Mouse (Mus musculus) ES-E14 (cell line): ENCODE results near the gene Adgrv1. TPM values are rescaled to one million over a fixed set of nuclear protein-coding genes. Genes with fewer than 3 reads are reported as not detected.

Source experiments
- DNase-seq: peaks from one replicate; pipeline ENCODE4 v3.0.0-alpha.2; 2013; ENCODE audit warnings: low read depth, low spot score
- H3K27ac ChIP-seq: 2 replicates; pipeline ENCODE4 v1.5.1; 2012; ENCODE audit warnings: low read depth, mild to moderate bottlenecking, low read length, moderate library complexity, mixed read lengths; ENCODE audit not compliant: poor library complexity, insufficient read depth, severe bottlenecking
- H3K36me3 ChIP-seq: 2 replicates; pipeline ENCODE4 v1.6.1; 2012; ENCODE audit warnings: mild to moderate bottlenecking, low read length, moderate library complexity, mixed read lengths; ENCODE audit not compliant: control insufficient read depth, poor library complexity, insufficient read depth, severe bottlenecking
- H3K4me1 ChIP-seq, 2 experiments: fragments of 150-350 bp in 1 of 2; sonication (generic) in 1 of 2; 2 replicates each; pipeline ENCODE4 v1.6.1; 2012; ENCODE audit warnings: low read length in 2 of 2, mild to moderate bottlenecking in 1 of 2, mixed read lengths in 1 of 2; ENCODE audit not compliant: control insufficient read depth in 2 of 2, insufficient read depth in 2 of 2, poor library complexity in 1 of 2
- H3K4me3 ChIP-seq, 2 experiments: fragments of 150-350 bp in 1 of 2; sonication (generic) in 1 of 2; 2 replicates each; pipeline ENCODE4 v1.5.1; 2012; ENCODE audit warnings: low read length in 2 of 2, low read depth in 1 of 2, mild to moderate bottlenecking in 1 of 2, mixed read lengths in 1 of 2; ENCODE audit not compliant: insufficient read depth in 1 of 2, poor library complexity in 1 of 2, severe bottlenecking in 1 of 2
- H3K9ac ChIP-seq: 2 replicates; pipeline ENCODE4 v1.6.1; 2012; ENCODE audit warnings: low read depth, mild to moderate bottlenecking, low read length, mixed read lengths; ENCODE audit not compliant: poor library complexity, insufficient read depth, severe bottlenecking
- H3K9me3 ChIP-seq: fragments of 150-350 bp; sonication (generic); 2 replicates; pipeline ENCODE4 v1.6.1; 2012; ENCODE audit warnings: low read depth, mild to moderate bottlenecking, low read length; ENCODE audit not compliant: control insufficient read depth, insufficient read depth
- CHD2 ChIP-seq: IDR thresholded peaks from 2 replicates; pipeline ENCODE4 v1.6.1; 2014; ENCODE audit warnings: mild to moderate bottlenecking, low read depth, low read length, inconsistent platforms
- HCFC1 ChIP-seq: IDR thresholded peaks from 2 replicates; pipeline ENCODE4 v1.6.1; 2012; ENCODE audit warnings: low read length, inconsistent platforms, borderline replicate concordance; ENCODE audit not compliant: insufficient read depth
- MAFK ChIP-seq: IDR thresholded peaks from 2 replicates; pipeline ENCODE4 v1.6.1; 2014; ENCODE audit warnings: mild to moderate bottlenecking, low read depth, low read length, inconsistent platforms; ENCODE audit not compliant: insufficient read depth
- ZC3H11A ChIP-seq: IDR thresholded peaks from 2 replicates; pipeline ENCODE4 v1.6.1; 2012; ENCODE audit warnings: low read depth, mild to moderate bottlenecking, inconsistent platforms, low read length, borderline replicate concordance
- ZNF384 ChIP-seq: IDR thresholded peaks from 2 replicates; pipeline ENCODE4 v1.6.1; 2012; ENCODE audit warnings: low read depth, low read length, inconsistent platforms
- in situ Hi-C, 2 experiments: fragments of 600-800 bp; cut with MboI; formaldehyde crosslinking; loops; one replicate each; pipeline ENCODE4 v1.15.1; 2025; ENCODE audit warnings: low sequenced_read_pairs in 2 of 2, inconsistent platforms in 1 of 2; ENCODE audit not compliant: unreplicated experiment in 2 of 2
- total RNA-seq: library from RNA; depleted of rRNA; stranded (reverse); fragments of 300-350 nt; gene quantifications from 2 replicates; pipeline ENCODE4 v1.2.3, GENCODE M21; 2012

The Adgrv1 gene
- total RNA-seq, 1 experiment, result 22.0 TPM

GRCm38 (mm10) chr13:81641289-81642045 is 8.5 kb upstream of the Adgrv1 start:
- in situ Hi-C loops, result no loop called here
- Histone ChIP-seq H3K4me3 (no peak overlapping the region), H3K9me3 (no peaks in the 10 kb centered on the region), H3K27ac (no peak overlapping the region), H3K9ac (no peak overlapping the region), H3K4me1 (peaks cover 4 to 5% of the 10 kb centered on the region in 2 experiments; a peak in 3 of 4 replicates), H3K36me3 (no peaks in the 10 kb centered on the region; the same call in 1 of the 2 replicates)
- no peak for TF ChIP-seq ZC3H11A
- no peak for TF ChIP-seq MAFK
- no peak for TF ChIP-seq HCFC1
- TF ChIP-seq ZNF384, result no peak
- TF ChIP-seq CHD2, result no peak
- DNase-seq, result peak; percentile 30

GRCm38 (mm10) chr13:81640881-81641280 is 7.9 kb upstream of the Adgrv1 start:
- in situ Hi-C loops, result no loop called here
- no peaks in the 10 kb centered on the region; the same call in 1 of the 2 replicates for H3K36me3 ChIP-seq
- H3K4me3 ChIP-seq, result no peak overlapping the region
- DNase-seq, result no peak
- no peak overlapping the region for H3K27ac ChIP-seq
- H3K9ac ChIP-seq, result no peak overlapping the region
- TF ChIP-seq ZC3H11A (no peak), HCFC1 (no peak), CHD2 (no peak), ZNF384 (no peak), MAFK (no peak)
- H3K4me1 ChIP-seq, result peaks cover 4 to 5% of the 10 kb centered on the region in 2 experiments; a peak in 3 of 4 replicates
- H3K9me3 ChIP-seq, result no peaks in the 10 kb centered on the region

- H3K36me3 ChIP-seq, result no peaks in the 10 kb centered on the region; the same call in 1 of the 2 replicates
Measured at GRCm38 (mm10) chr13:81639624-81640023, 6.7 kb upstream of the Adgrv1 start.

GRCm38 (mm10) chr13:81630566-81630965 is 2.4 kb downstream of the Adgrv1 start:
- Histone ChIP-seq H3K9me3 (no peaks in the 10 kb centered on the region), H3K4me1 (peaks cover 2 to 3% of the 10 kb centered on the region in 2 experiments; a peak in 1 of 4 replicates), H3K4me3 (no peak overlapping the region), H3K27ac (no peak overlapping the region), H3K9ac (no peak overlapping the region), H3K36me3 (no peaks in the 10 kb centered on the region)
- DNase-seq, result no peak
- in situ Hi-C loops, result no loop called here
- TF ChIP-seq MAFK (no peak), HCFC1 (no peak), ZC3H11A (no peak), CHD2 (no peak), ZNF384 (no peak)

More at GRCm38 (mm10) chr13:81639624-81640023, 6.7 kb upstream of the Adgrv1 start:
- DNase-seq, result no peak
- H3K9me3 ChIP-seq, result no peaks in the 10 kb centered on the region
- TF ChIP-seq HCFC1 (no peak), ZC3H11A (no peak), CHD2 (no peak), MAFK (no peak), ZNF384 (no peak)
- H3K4me1 ChIP-seq, result peaks cover 4 to 5% of the 10 kb centered on the region in 2 experiments; a peak in 3 of 4 replicates
- in situ Hi-C loops, result no loop called here
- H3K27ac ChIP-seq, result no peak overlapping the region
- H3K4me3 ChIP-seq, result no peak overlapping the region
- no peak overlapping the region for H3K9ac ChIP-seq

- Histone ChIP-seq H3K27ac (no peak overlapping the region), H3K4me1 (peaks cover 2 to 3% of the 10 kb centered on the region in 2 experiments; a peak in 1 of 4 replicates), H3K9me3 (no peaks in the 10 kb centered on the region), H3K4me3 (no peak overlapping the region), H3K9ac (no peak overlapping the region), H3K36me3 (no peaks in the 10 kb centered on the region)
- TF ChIP-seq HCFC1 (no peak), MAFK (no peak), ZC3H11A (no peak), ZNF384 (no peak), CHD2 (no peak)
- no peak for DNase-seq
- in situ Hi-C loops, result no loop called here
Measured at GRCm38 (mm10) chr13:81629395-81629794, 3.6 kb downstream of the Adgrv1 start.
